Mouse (Mus musculus) c-Kit-positive CD71-negative TER-119-negative erythroid progenitor cells, embryonic 14.5 days (primary cell): ENCODE results near the gene Pomc.
"Not testable (repeated sequence)": the region's sequence is repeated elsewhere in the genome, so short reads cannot be mapped to it uniquely, and the experiment has no call there.

Experiments used
- DNase-seq: peaks from one replicate; pipeline ENCODE4 v3.0.0-alpha.2; 2013; ENCODE audit warnings: low read depth

Pomc gene

GRCm38 (mm10) chr12:3968380-3968779 is 13.6 kb downstream of the Pomc start:
- DNase-seq, result no peak

- not testable (repeated sequence) for DNase-seq
Measured at GRCm38 (mm10) chr12:3973169-3973568, 18.4 kb downstream of the Pomc start.

- no peak for DNase-seq
Measured at GRCm38 (mm10) chr12:3980991-3981349, 26.2 kb downstream of the Pomc start.

GRCm38 (mm10) chr12:3981350-3982131 is 26.8 kb downstream of the Pomc start:
- DNase-seq, result peak; percentile 91

GRCm38 (mm10) chr12:3982257-3982656 is 27.5 kb downstream of the Pomc start:
- no peak for DNase-seq

- peak; percentile 81 for DNase-seq
Measured at GRCm38 (mm10) chr12:3983736-3984135, 29.0 kb downstream of the Pomc start.

- no peak for DNase-seq
Measured at GRCm38 (mm10) chr12:3984446-3984845, 29.7 kb downstream of the Pomc start.

GRCm38 (mm10) chr12:3989943-3990342 is 35.2 kb downstream of the Pomc start:
- no peak for DNase-seq

GRCm38 (mm10) chr12:3991047-3991446 is 36.3 kb downstream of the Pomc start:
- no peak for DNase-seq

GRCm38 (mm10) chr12:3996749-3997148 is 42.0 kb downstream of the Pomc start:
- no peak for DNase-seq

GRCm38 (mm10) chr12:4000406-4000805 is 45.7 kb downstream of the Pomc start:
- DNase-seq, result no peak

GRCm38 (mm10) chr12:4004648-4005047 is 49.9 kb downstream of the Pomc start:
- no peak for DNase-seq

GRCm38 (mm10) chr12:4006079-4006478 is 51.3 kb downstream of the Pomc start:
- DNase-seq, result no peak

- no peak for DNase-seq
Measured at GRCm38 (mm10) chr12:4007181-4007580, 52.4 kb downstream of the Pomc start.

- no peak for DNase-seq
Measured at GRCm38 (mm10) chr12:4007766-4008165, 53.0 kb downstream of the Pomc start.

- no peak for DNase-seq
Measured at GRCm38 (mm10) chr12:4008731-4009130, 54.0 kb downstream of the Pomc start.
